Mouse (Mus musculus): ENCODE data around the gene Ttbk2. TPM values are rescaled to one million over a fixed set of nuclear protein-coding genes. Genes with fewer than 3 reads are reported as not detected.

The Ttbk2 gene
- polyA plus RNA-seq, 1 experiment from 2014 or later: 14.9 TPM

DNA sequence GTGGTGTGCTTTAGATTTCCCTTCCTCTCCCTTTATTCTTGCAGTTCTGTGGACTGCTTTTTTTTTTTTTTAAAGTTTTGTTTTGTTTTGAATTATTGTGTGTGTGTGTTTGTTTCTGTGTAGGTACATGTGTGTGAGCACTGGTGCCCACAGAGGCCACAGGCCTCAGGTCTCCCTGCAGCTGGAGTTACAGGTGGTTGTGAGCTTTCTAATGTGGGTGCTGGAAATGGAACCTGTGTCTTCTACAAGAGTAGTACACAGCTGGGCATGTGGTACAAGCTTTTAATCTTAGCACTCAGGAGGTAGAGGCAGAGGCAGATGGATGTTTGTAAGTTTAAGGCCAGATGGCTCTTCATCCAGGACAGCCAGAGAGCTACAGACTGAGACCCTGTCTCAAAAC, 143.4 kb downstream of the Ttbk2 start:
- Histone ChIP-seq H3K4me3 (no peak overlapping the region), H3K27me3 (replicated peaks) (no peaks in the 10 kb centered on the region), H3K36me3 (peaks cover 13% of the 10 kb centered on the region), H3K4me2 (replicated peaks) (no peak overlapping the region), H3K9ac (no peak overlapping the region), H3K9me3 (no peaks in the 10 kb centered on the region), H3K4me1 (no peaks in the 10 kb centered on the region), H3K27ac (no peak overlapping the region)
- no peak for ATAC-seq (ENCODE audit: low FRiP score, low read depth)

GRCm38 (mm10) chr2:120702675-120703074, 147.7 kb downstream of the Ttbk2 start:
- Histone ChIP-seq H3K27ac (no peak overlapping the region), H3K4me1 (no peaks in the 10 kb centered on the region), H3K4me3 (no peak overlapping the region), H3K9me3 (no peaks in the 10 kb centered on the region), H3K9ac (no peak overlapping the region), H3K36me3 (peaks cover 22% of the 10 kb centered on the region), H3K27me3 (replicated peaks) (no peaks in the 10 kb centered on the region), H3K4me2 (replicated peaks) (no peak overlapping the region)
- WGBS: 76% methylated on average over 5 of the region's 5 CpGs
- no peak for ATAC-seq (ENCODE audit: low FRiP score, low read depth)

DNA sequence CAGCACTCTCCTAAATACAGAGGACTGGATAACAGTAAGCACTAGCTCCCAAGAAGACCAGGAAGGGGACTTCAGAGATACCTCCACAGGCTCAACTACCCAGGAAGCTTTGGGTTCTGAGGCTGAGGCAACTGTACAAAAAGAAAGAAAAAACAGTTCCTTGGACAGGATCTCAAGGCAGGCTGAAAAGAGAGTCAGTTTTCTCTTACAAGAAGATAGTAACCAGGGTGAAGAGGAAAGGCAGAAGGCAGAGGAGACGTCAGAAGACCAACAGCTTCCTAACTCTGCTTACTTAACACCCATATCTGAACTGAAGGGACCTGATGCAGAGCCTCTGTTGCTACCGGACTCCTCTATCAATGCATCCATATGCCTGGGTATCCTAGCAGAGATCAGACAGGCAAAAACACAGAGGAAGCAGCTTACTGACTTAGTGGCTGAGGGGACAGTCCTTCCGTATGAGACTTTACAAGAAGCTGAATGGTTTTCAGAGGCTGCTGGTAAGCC, 150.0 kb downstream of the Ttbk2 start:
- Histone ChIP-seq H3K9ac (no peak overlapping the region), H3K4me1 (no peaks in the 10 kb centered on the region), H3K36me3 (peaks cover 34% of the 10 kb centered on the region), H3K4me3 (no peak overlapping the region), H3K9me3 (no peaks in the 10 kb centered on the region), H3K27ac (no peak overlapping the region), H3K4me2 (replicated peaks) (no peak overlapping the region), H3K27me3 (replicated peaks) (no peaks in the 10 kb centered on the region)
- 91% methylated on average over 3 of the region's 3 CpGs for WGBS
- no peak for ATAC-seq (ENCODE audit: low FRiP score, low read depth)

GRCm38 (mm10) chr2:120697767-120698166, 152.6 kb downstream of the Ttbk2 start:
- H3K36me3 ChIP-seq: peaks cover 38% of the 10 kb centered on the region
- no peak for ATAC-seq (ENCODE audit: low FRiP score, low read depth)
- H3K9me3 ChIP-seq: no peaks in the 10 kb centered on the region
- H3K4me3 ChIP-seq: no peak overlapping the region
- H3K27ac ChIP-seq: no peak overlapping the region
- 81% methylated on average over 5 of the region's 5 CpGs for WGBS
- H3K4me1 ChIP-seq: no peaks in the 10 kb centered on the region
- no peak overlapping the region for H3K4me2 ChIP-seq (replicated peaks)
- no peaks in the 10 kb centered on the region for H3K27me3 ChIP-seq (replicated peaks)
- H3K9ac ChIP-seq: no peak overlapping the region

Other genes with a start within 250 kb of the Ttbk2 start
- gene Haus2, start 241.2 kb downstream of the Ttbk2 start, polyA plus RNA-seq (2016; fragmentation: Nextera tagmentation; extraction: Ambion mirVana): 32.7 and 34.3 TPM in 2 replicates
- 38.1 and 39.3 TPM in 2 replicates for gene Lrrc57, start 241.1 kb downstream of the Ttbk2 start, polyA plus RNA-seq (2016; fragmentation: Nextera tagmentation; extraction: Ambion mirVana)
- 4.2 and 4.8 TPM in 2 replicates for gene Stard9, start 221.5 kb downstream of the Ttbk2 start, polyA plus RNA-seq (2016; fragmentation: Nextera tagmentation; extraction: Ambion mirVana)
- gene Cdan1, start 476 bp downstream of the Ttbk2 start, polyA plus RNA-seq (2016; fragmentation: Nextera tagmentation; extraction: Ambion mirVana): 7.5 and 9.7 TPM in 2 replicates
- 27.7 and 31.2 TPM in 2 replicates for gene Ubr1, start 120.1 kb upstream of the Ttbk2 start, polyA plus RNA-seq (2016; fragmentation: Nextera tagmentation; extraction: Ambion mirVana)
- gene Tmem62, start 126.4 kb upstream of the Ttbk2 start, polyA plus RNA-seq (2016; fragmentation: Nextera tagmentation; extraction: Ambion mirVana): 8.0 and 10.6 TPM in 2 replicates
- 62.5 and 67.6 TPM in 2 replicates for gene Ccndbp1, start 157.8 kb upstream of the Ttbk2 start, polyA plus RNA-seq (2016; fragmentation: Nextera tagmentation; extraction: Ambion mirVana)
- gene Epb42, start 186.5 kb upstream of the Ttbk2 start, polyA plus RNA-seq (2016; fragmentation: Nextera tagmentation; extraction: Ambion mirVana): 3.1 and 3.5 TPM in 2 replicates
- gene Tgm5, start 235.2 kb upstream of the Ttbk2 start, polyA plus RNA-seq (2016; fragmentation: Nextera tagmentation; extraction: Ambion mirVana): 0.19 and 0.39 TPM in 2 replicates